Mouse (Mus musculus) liver, postnatal 0 days (tissue): ENCODE results near the gene Gm813. TPM values are rescaled to one million over a fixed set of nuclear protein-coding genes. Genes with fewer than 3 reads are reported as not detected.

Experiments
- ATAC-seq: fragments of 200-750 bp; cut with Nextera tagmentation; 2 replicates; pipeline ENCODE4 v1.8.0; 2017; ENCODE audit warnings: mild to moderate bottlenecking, moderate library complexity
- DNase-seq: peaks from one replicate; pipeline ENCODE4 v3.0.0-alpha.2; 2016
- H3K27ac ChIP-seq: fragments of 300-500 bp; sonication (generic); 2 replicates; pipeline ENCODE4 v1.5.1; 2014; ENCODE audit warnings: antibody characterized with exemption, moderate library complexity, mild to moderate bottlenecking, low read depth
- H3K27me3 ChIP-seq: fragments of 300-500 bp; sonication (generic); 2 replicates; pipeline ENCODE4 v1.6.1; 2014; ENCODE audit warnings: low read length, control low read depth, mixed read lengths; ENCODE audit not compliant: insufficient read depth
- H3K36me3 ChIP-seq: fragments of 300-500 bp; sonication (generic); replicated peaks from 2 replicates; pipeline ENCODE4 v1.6.1; 2014; ENCODE audit warnings: mild to moderate bottlenecking, control low read depth, low read length, moderate library complexity, mixed read lengths; ENCODE audit not compliant: insufficient read depth
- H3K4me1 ChIP-seq: fragments of 300-500 bp; sonication (generic); 2 replicates; pipeline ENCODE4 v1.6.1; 2014; ENCODE audit warnings: antibody characterized with exemption, mild to moderate bottlenecking, control low read depth; ENCODE audit not compliant: insufficient read depth
- H3K4me2 ChIP-seq: fragments of 300-500 bp; sonication (generic); 2 replicates; pipeline ENCODE4 v1.6.1; 2014; ENCODE audit warnings: low read depth, mild to moderate bottlenecking, low read length, moderate library complexity, mixed read lengths
- H3K4me3 ChIP-seq: fragments of 300-500 bp; sonication (generic); 2 replicates; pipeline ENCODE4 v1.5.1; 2014; ENCODE audit warnings: low read depth, low read length
- H3K9ac ChIP-seq: fragments of 300-500 bp; sonication (generic); replicated peaks from 2 replicates; pipeline ENCODE4 v1.6.1; 2014; ENCODE audit warnings: mild to moderate bottlenecking, moderate library complexity
- H3K9me3 ChIP-seq: fragments of 300-500 bp; sonication (generic); 2 replicates; pipeline ENCODE4 v1.6.1; 2016; ENCODE audit warnings: mild to moderate bottlenecking, control low read depth, low read length, mixed read lengths
- CTCF ChIP-seq: sonication (generic); IDR thresholded peaks from 2 replicates; pipeline ENCODE4 v1.5.1; 2016; ENCODE audit warnings: antibody characterized with exemption, low read depth
- EP300 ChIP-seq: IDR thresholded peaks from 2 replicates; pipeline ENCODE4 v1.6.1; 2016; ENCODE audit warnings: antibody characterized with exemption, low read depth, mild to moderate bottlenecking
- WGBS: fragments of 180-500 bp; shearing (Covaris S2); extraction: QIAGEN DNeasy Blood & Tissue Kit; methylation state at CpG from one replicate; pipeline ENCODE4 v1.1.7; 2014; ENCODE audit not compliant: insufficient replicate concordance; 5-methylcytosine and 5-hydroxymethylcytosine counted together
- polyA plus RNA-seq: library from polyadenylated mRNA; unstranded; fragments of >200 nt; fragmentation: Nextera tagmentation; extraction: Ambion mirVana; gene quantifications from 2 replicates; pipeline ENCODE4 v1.2.1, GENCODE M21; 2015

Gm813 gene
- polyA plus RNA-seq, 1 experiment from 2014 or later: not detected

GRCm38 (mm10) chr16:58600846-58601245, 15.9 kb downstream of the Gm813 start:
- Histone ChIP-seq H3K4me3 (no peak overlapping the region), H3K4me1 (peaks cover 3% of the 10 kb centered on the region; the same call in 1 of the 2 replicates), H3K27me3 (no peaks in the 10 kb centered on the region), H3K9ac (no peak overlapping the region), H3K9me3 (no peaks in the 10 kb centered on the region), H3K4me2 (no peak overlapping the region), H3K36me3 (no peaks in the 10 kb centered on the region), H3K27ac (no peak overlapping the region)
- no peak for DNase-seq
- ATAC-seq: no peak
- TF ChIP-seq EP300 (no peak), CTCF (no peak)
- WGBS: 91% methylated on average over 6 of the region's 6 CpGs

GRCm38 (mm10) chr16:58591299-58591698, 25.5 kb downstream of the Gm813 start:
- TF ChIP-seq CTCF: no peak
- TF ChIP-seq EP300: no peak
- 74% methylated on average over 3 of the region's 3 CpGs for WGBS
- DNase-seq (no peak), ATAC-seq (no peak)
- H3K27me3 ChIP-seq: no peaks in the 10 kb centered on the region
- no peak overlapping the region for H3K4me2 ChIP-seq
- H3K4me3 ChIP-seq: no peak overlapping the region
- H3K9me3 ChIP-seq: no peaks in the 10 kb centered on the region
- no peak overlapping the region for H3K9ac ChIP-seq
- H3K36me3 ChIP-seq: no peaks in the 10 kb centered on the region
- no peak overlapping the region for H3K27ac ChIP-seq
- H3K4me1 ChIP-seq: no peaks in the 10 kb centered on the region

- TF ChIP-seq EP300: no peak
- no peak for TF ChIP-seq CTCF
- Histone ChIP-seq H3K4me2 (no peak overlapping the region), H3K4me3 (no peak overlapping the region), H3K9ac (no peak overlapping the region), H3K27me3 (no peaks in the 10 kb centered on the region), H3K27ac (no peak overlapping the region), H3K9me3 (no peaks in the 10 kb centered on the region), H3K36me3 (no peaks in the 10 kb centered on the region), H3K4me1 (no peaks in the 10 kb centered on the region)
- DNase-seq (no peak), ATAC-seq (no peak)
Measured at GRCm38 (mm10) chr16:58589444-58589843, 27.3 kb downstream of the Gm813 start.

- ATAC-seq (no peak), DNase-seq (no peak)
- Histone ChIP-seq H3K27ac (no peak overlapping the region), H3K4me3 (no peak overlapping the region), H3K4me2 (no peak overlapping the region), H3K9me3 (no peaks in the 10 kb centered on the region), H3K27me3 (no peaks in the 10 kb centered on the region), H3K4me1 (no peaks in the 10 kb centered on the region), H3K36me3 (no peaks in the 10 kb centered on the region), H3K9ac (no peak overlapping the region)
- TF ChIP-seq CTCF (no peak), EP300 (no peak)
- 80% methylated on average over 6 of the region's 6 CpGs for WGBS
Measured at GRCm38 (mm10) chr16:58573949-58574722, 42.6 kb downstream of the Gm813 start.

GRCm38 (mm10) chr16:58570694-58571264, 46.0 kb downstream of the Gm813 start:
- Histone ChIP-seq H3K36me3 (no peaks in the 10 kb centered on the region), H3K9ac (no peak overlapping the region), H3K9me3 (no peaks in the 10 kb centered on the region), H3K27me3 (no peaks in the 10 kb centered on the region), H3K4me1 (no peaks in the 10 kb centered on the region), H3K4me2 (no peak overlapping the region), H3K27ac (no peak overlapping the region), H3K4me3 (no peak overlapping the region)
- TF ChIP-seq EP300 (no peak), CTCF (no peak)
- DNase-seq (no peak), ATAC-seq (no peak)

Other genes with a start within 250 kb of the Gm813 start
- gene Dcbld2, start 208.5 kb downstream of the Gm813 start, polyA plus RNA-seq: 0.31 and 0.64 TPM in 2 replicates
- 11.8 and 16.8 TPM in 2 replicates for gene St3gal6, start 92.7 kb downstream of the Gm813 start, polyA plus RNA-seq
- not detected in 2 replicates for gene E330017A01Rik, start 21.8 kb upstream of the Gm813 start, polyA plus RNA-seq
- 178 and 189 TPM in 2 replicates for gene Cpox, start 53.3 kb upstream of the Gm813 start, polyA plus RNA-seq
- gene Gpr15, start 102.1 kb upstream of the Gm813 start, polyA plus RNA-seq: 0.11 TPM in 1 of 2 replicates, not detected in the other
- 23.8 and 28.4 TPM in 2 replicates for gene Cldnd1, start 110.9 kb upstream of the Gm813 start, polyA plus RNA-seq
- gene Olfr172, start 146.2 kb upstream of the Gm813 start, polyA plus RNA-seq: not detected in 2 replicates
- not detected in 2 replicates for gene Olfr173, start 183.3 kb upstream of the Gm813 start, polyA plus RNA-seq
- gene Olfr175-ps1, start 209.8 kb upstream of the Gm813 start, polyA plus RNA-seq: not detected in 2 replicates